Mouse (Mus musculus) liver, embryonic 16.5 days (tissue): Measurements from ENCODE around the gene Cep112. TPM values are rescaled to one million over a fixed set of nuclear protein-coding genes. Genes with fewer than 3 reads are reported as not detected.

Experiments used
- ATAC-seq: fragments of 200-750 bp; cut with Nextera tagmentation; 2 replicates; pipeline ENCODE4 v1.8.0; 2017; ENCODE audit warnings: low read depth, mild to moderate bottlenecking, moderate number of reproducible peaks, moderate library complexity
- H3K27ac ChIP-seq: fragments of 300-500 bp; sonication (generic); 2 replicates; pipeline ENCODE4 v1.5.1; 2014; ENCODE audit warnings: mild to moderate bottlenecking, low read length
- H3K27me3 ChIP-seq: fragments of 300-500 bp; sonication (generic); 2 replicates; pipeline ENCODE4 v1.6.1; 2014; ENCODE audit warnings: low read depth, low read length, mixed read lengths; ENCODE audit not compliant: control insufficient read depth, insufficient read depth
- H3K36me3 ChIP-seq: fragments of 300-500 bp; sonication (generic); 2 replicates; pipeline ENCODE4 v1.6.1; 2014; ENCODE audit warnings: mild to moderate bottlenecking; ENCODE audit not compliant: control insufficient read depth, insufficient read depth
- H3K4me1 ChIP-seq: fragments of 300-500 bp; sonication (generic); 2 replicates; pipeline ENCODE4 v1.6.1; 2014; ENCODE audit warnings: low read depth, low read length, mixed read lengths; ENCODE audit not compliant: control insufficient read depth
- H3K4me2 ChIP-seq: fragments of 300-500 bp; sonication (generic); 2 replicates; pipeline ENCODE4 v1.6.1; 2014; ENCODE audit warnings: low read depth, low read length, mixed read lengths
- H3K4me3 ChIP-seq: fragments of 300-500 bp; sonication (generic); 2 replicates; pipeline ENCODE4 v1.5.1; 2014; ENCODE audit warnings: low read depth, mild to moderate bottlenecking, low read length
- H3K9ac ChIP-seq: fragments of 300-500 bp; sonication (generic); 2 replicates; pipeline ENCODE4 v1.6.1; 2014; ENCODE audit warnings: low read depth, low read length
- H3K9me3 ChIP-seq: fragments of 300-500 bp; sonication (generic); replicated peaks from 2 replicates; pipeline ENCODE4 v1.6.1; 2016; ENCODE audit warnings: low read length; ENCODE audit not compliant: control insufficient read depth
- WGBS: fragments of 180-500 bp; shearing (Covaris S2); extraction: QIAGEN DNeasy Blood & Tissue Kit; methylation state at CpG from one replicate; pipeline ENCODE4 v1.1.7; 2014; ENCODE audit not compliant: insufficient replicate concordance; 5-methylcytosine and 5-hydroxymethylcytosine counted together
- polyA plus RNA-seq: library from polyadenylated mRNA; unstranded; fragments of >200 nt; fragmentation: Nextera tagmentation; extraction: Ambion mirVana; gene quantifications from 2 replicates; pipeline ENCODE4 v1.2.1, GENCODE M21; 2015

Gene Cep112
- polyA plus RNA-seq, 1 experiment from 2014 or later = 0.96 TPM

- Histone ChIP-seq H3K4me3 (no peak overlapping the region), H3K27me3 (no peaks in the 10 kb centered on the region), H3K9me3 (no peaks in the 10 kb centered on the region), H3K27ac (no peak overlapping the region), H3K4me2 (no peak overlapping the region), H3K4me1 (no peaks in the 10 kb centered on the region), H3K36me3 (no peaks in the 10 kb centered on the region), H3K9ac (no peak overlapping the region)
- ATAC-seq = no peak
- WGBS = 58% methylated on average over 15 of the region's 15 CpGs
Measured at GRCm38 (mm10) chr11:108780271-108781250, 355.6 kb downstream of the Cep112 start.

GRCm38 (mm10) chr11:108798398-108798797 is 373.4 kb downstream of the Cep112 start:
- no peaks in the 10 kb centered on the region for H3K4me1 ChIP-seq
- no peak overlapping the region for H3K4me2 ChIP-seq
- H3K9me3 ChIP-seq = no peaks in the 10 kb centered on the region
- H3K27me3 ChIP-seq = no peaks in the 10 kb centered on the region
- H3K27ac ChIP-seq = no peak overlapping the region
- no peaks in the 10 kb centered on the region for H3K36me3 ChIP-seq
- ATAC-seq = no peak
- H3K4me3 ChIP-seq = no peak overlapping the region
- no peak overlapping the region for H3K9ac ChIP-seq
- 36% methylated on average over 5 of the region's 5 CpGs for WGBS

GRCm38 (mm10) chr11:108799695-108800094 is 374.7 kb downstream of the Cep112 start:
- 53% methylated on average over 3 of the region's 3 CpGs for WGBS
- no peak for ATAC-seq
- no peaks in the 10 kb centered on the region for H3K9me3 ChIP-seq

GRCm38 (mm10) chr11:108804030-108804429 is 379.0 kb downstream of the Cep112 start:
- no peaks in the 10 kb centered on the region for H3K9me3 ChIP-seq
- no peaks in the 10 kb centered on the region for H3K4me1 ChIP-seq
- H3K4me2 ChIP-seq = no peak overlapping the region
- H3K9ac ChIP-seq = no peak overlapping the region
- no peaks in the 10 kb centered on the region for H3K27me3 ChIP-seq
- ATAC-seq = no peak
- WGBS = 74% methylated on average over 3 of the region's 3 CpGs
- no peak overlapping the region for H3K4me3 ChIP-seq
- no peak overlapping the region for H3K27ac ChIP-seq
- H3K36me3 ChIP-seq = no peaks in the 10 kb centered on the region

More at GRCm38 (mm10) chr11:108799695-108800094, 374.7 kb downstream of the Cep112 start:
- H3K4me2 ChIP-seq = no peak overlapping the region
- H3K27me3 ChIP-seq = no peaks in the 10 kb centered on the region
- no peak overlapping the region for H3K27ac ChIP-seq
- no peaks in the 10 kb centered on the region for H3K36me3 ChIP-seq
- H3K4me1 ChIP-seq = no peaks in the 10 kb centered on the region
- no peak overlapping the region for H3K4me3 ChIP-seq
- no peak overlapping the region for H3K9ac ChIP-seq

GRCm38 (mm10) chr11:108805947-108806346 is 381.0 kb downstream of the Cep112 start:
- no peaks in the 10 kb centered on the region for H3K9me3 ChIP-seq
- H3K4me1 ChIP-seq = no peaks in the 10 kb centered on the region
- no peak overlapping the region for H3K4me2 ChIP-seq
- no peak overlapping the region for H3K27ac ChIP-seq
- no peaks in the 10 kb centered on the region for H3K36me3 ChIP-seq
- no peak for ATAC-seq
- H3K4me3 ChIP-seq = no peak overlapping the region
- no peaks in the 10 kb centered on the region for H3K27me3 ChIP-seq
- 37% methylated on average over 3 of the region's 3 CpGs for WGBS
- H3K9ac ChIP-seq = no peak overlapping the region

- no peaks in the 10 kb centered on the region for H3K9me3 ChIP-seq
- no peak overlapping the region for H3K4me3 ChIP-seq
- H3K27ac ChIP-seq = no peak overlapping the region
- H3K4me2 ChIP-seq = no peak overlapping the region
- H3K4me1 ChIP-seq = no peaks in the 10 kb centered on the region
- WGBS = 57% methylated on average over 3 of the region's 3 CpGs
- no peak for ATAC-seq
- H3K36me3 ChIP-seq = no peaks in the 10 kb centered on the region
- H3K27me3 ChIP-seq = no peaks in the 10 kb centered on the region
- no peak overlapping the region for H3K9ac ChIP-seq
Measured at GRCm38 (mm10) chr11:108809626-108810025, 384.6 kb downstream of the Cep112 start.

- no peaks in the 10 kb centered on the region for H3K4me1 ChIP-seq
- ATAC-seq = no peak
- no peak overlapping the region for H3K4me2 ChIP-seq
- no peaks in the 10 kb centered on the region for H3K36me3 ChIP-seq
- H3K27ac ChIP-seq = no peak overlapping the region
- no peak overlapping the region for H3K4me3 ChIP-seq
- H3K9ac ChIP-seq = no peak overlapping the region
- H3K27me3 ChIP-seq = no peaks in the 10 kb centered on the region
- WGBS = 64% methylated on average over 4 of the region's 4 CpGs
- no peaks in the 10 kb centered on the region for H3K9me3 ChIP-seq
Measured at GRCm38 (mm10) chr11:108821771-108822170, 396.8 kb downstream of the Cep112 start.

- Histone ChIP-seq H3K4me2 (no peak overlapping the region), H3K27ac (no peak overlapping the region), H3K4me1 (no peaks in the 10 kb centered on the region), H3K9ac (no peak overlapping the region), H3K36me3 (no peaks in the 10 kb centered on the region), H3K4me3 (no peak overlapping the region), H3K27me3 (no peaks in the 10 kb centered on the region), H3K9me3 (no peaks in the 10 kb centered on the region)
- 55% methylated on average over 7 of the region's 7 CpGs for WGBS
- ATAC-seq = no peak
Measured at GRCm38 (mm10) chr11:108822257-108822656, 397.3 kb downstream of the Cep112 start.

GRCm38 (mm10) chr11:108827321-108827720 is 402.3 kb downstream of the Cep112 start:
- Histone ChIP-seq H3K9ac (no peak overlapping the region), H3K4me1 (no peaks in the 10 kb centered on the region), H3K27me3 (no peaks in the 10 kb centered on the region), H3K27ac (no peak overlapping the region), H3K4me2 (no peak overlapping the region), H3K9me3 (no peaks in the 10 kb centered on the region), H3K4me3 (no peak overlapping the region), H3K36me3 (no peaks in the 10 kb centered on the region)
- ATAC-seq = no peak
